Mouse (Mus musculus): ENCODE results near the gene Amz1. TPM values are rescaled to one million over a fixed set of nuclear protein-coding genes. Genes with fewer than 3 reads are reported as not detected.

The Amz1 gene
- polyA plus RNA-seq, 1 experiment from 2014 or later = 0.76 TPM

- peak within 1 kb of the TSS; percentile 60 for H3K4me3 ChIP-seq (ENCODE audit: low read depth, low read length)
- WGBS = under 1% methylated on average over 69 of the region's 69 CpGs
These were observed 19.3 kb upstream of the Amz1 start, which contains the start of gene Brat1 for GRCm38 (mm10) chr5:140704378-140705251. TSS of gene Brat1 (plus strand) at chr5:140705011.

GRCm38 (mm10) chr5:140705501-140706171 lies 18.3 kb upstream of the Amz1 start:
- Histone ChIP-seq H3K9me3 (replicated peaks; ENCODE audit: control insufficient read depth, low read length) (no peaks in the 10 kb centered on the region), H3K9ac (replicated peaks; ENCODE audit: low read length) (peak overlapping the region; percentile 73), H3K27ac (replicated peaks; ENCODE audit: low read depth, low read length) (no peak overlapping the region), H3K36me3 (replicated peaks; ENCODE audit: control insufficient read depth, insufficient read depth, low read depth, low read length) (peaks cover 3% of the 10 kb centered on the region; the same call in 1 of the 2 replicates), H3K4me2 (ENCODE audit: low read depth, low read length) (peak overlapping the region; percentile 71), H3K4me3 (ENCODE audit: low read depth, low read length) (peak overlapping the region; percentile 60), H3K4me1 (ENCODE audit: control insufficient read depth, insufficient read depth, low read length) (0 out of 2 replicates have a peak, but pooled peaks cover 3% of the 10 kb centered on the region), H3K27me3 (ENCODE audit: control insufficient read depth, insufficient read depth, low read length) (no peaks in the 10 kb centered on the region)
- ATAC-seq (replicated peaks; ENCODE audit: insufficient number of reproducible peaks, low FRiP score, low TSS enrichment, low read depth) (no peak), DNase-seq (ENCODE audit: low spot score) (no peak)
- 55% methylated on average over 7 of the region's 7 CpGs for WGBS

More at GRCm38 (mm10) chr5:140704378-140705251, 19.3 kb upstream of the Amz1 start, which contains the start of gene Brat1:
- Histone ChIP-seq H3K4me1 (ENCODE audit: control insufficient read depth, insufficient read depth, low read length) (0 out of 2 replicates have a peak, but pooled peaks cover 3% of the 10 kb centered on the region), H3K9ac (replicated peaks; ENCODE audit: low read length) (peak within 1 kb of the TSS; percentile 73), H3K36me3 (replicated peaks; ENCODE audit: control insufficient read depth, insufficient read depth, low read depth, low read length) (no peaks in the 10 kb centered on the region), H3K4me2 (ENCODE audit: low read depth, low read length) (peak within 1 kb of the TSS; percentile 71), H3K27ac (replicated peaks; ENCODE audit: low read depth, low read length) (peak within 1 kb of the TSS; percentile 80), H3K27me3 (ENCODE audit: control insufficient read depth, insufficient read depth, low read length) (no peaks in the 10 kb centered on the region), H3K9me3 (replicated peaks; ENCODE audit: control insufficient read depth, low read length) (no peaks in the 10 kb centered on the region)
- ATAC-seq (replicated peaks; ENCODE audit: insufficient number of reproducible peaks, low FRiP score, low TSS enrichment, low read depth) (peak; percentile 85), DNase-seq (ENCODE audit: low spot score) (peak; percentile 100)

GRCm38 (mm10) chr5:140710315-140710714 lies 13.6 kb upstream of the Amz1 start:
- no peaks in the 10 kb centered on the region for H3K27me3 ChIP-seq (ENCODE audit: control insufficient read depth, insufficient read depth, low read length)
- H3K9me3 ChIP-seq (replicated peaks; ENCODE audit: control insufficient read depth, low read length) = no peaks in the 10 kb centered on the region
- peaks cover 10% of the 10 kb centered on the region for H3K36me3 ChIP-seq (replicated peaks; ENCODE audit: control insufficient read depth, insufficient read depth, low read depth, low read length)
- H3K9ac ChIP-seq (replicated peaks; ENCODE audit: low read length) = no peak overlapping the region
- no peak overlapping the region for H3K4me2 ChIP-seq (ENCODE audit: low read depth, low read length)
- H3K4me3 ChIP-seq (ENCODE audit: low read depth, low read length) = no peak overlapping the region
- H3K27ac ChIP-seq (replicated peaks; ENCODE audit: low read depth, low read length) = no peak overlapping the region
- DNase-seq (ENCODE audit: low spot score) (no peak), ATAC-seq (replicated peaks; ENCODE audit: insufficient number of reproducible peaks, low FRiP score, low TSS enrichment, low read depth) (no peak)
- WGBS = 95% methylated on average over 6 of the region's 6 CpGs
- H3K4me1 ChIP-seq (ENCODE audit: control insufficient read depth, insufficient read depth, low read length) = no peaks in the 10 kb centered on the region

- ATAC-seq (replicated peaks; ENCODE audit: insufficient number of reproducible peaks, low FRiP score, low TSS enrichment, low read depth) (no peak), DNase-seq (ENCODE audit: low spot score) (no peak)
- no peaks in the 10 kb centered on the region for H3K9me3 ChIP-seq (replicated peaks; ENCODE audit: control insufficient read depth, low read length)
- H3K4me1 ChIP-seq (ENCODE audit: control insufficient read depth, insufficient read depth, low read length) = no peaks in the 10 kb centered on the region
- H3K27ac ChIP-seq (replicated peaks; ENCODE audit: low read depth, low read length) = no peak overlapping the region
- no peak overlapping the region for H3K4me3 ChIP-seq (ENCODE audit: low read depth, low read length)
- H3K4me2 ChIP-seq (ENCODE audit: low read depth, low read length) = no peak overlapping the region
- H3K9ac ChIP-seq (replicated peaks; ENCODE audit: low read length) = no peak overlapping the region
- WGBS = 83% methylated on average over 5 of the region's 5 CpGs
- H3K27me3 ChIP-seq (ENCODE audit: control insufficient read depth, insufficient read depth, low read length) = no peaks in the 10 kb centered on the region
- H3K36me3 ChIP-seq (replicated peaks; ENCODE audit: control insufficient read depth, insufficient read depth, low read depth, low read length) = peaks cover 10% of the 10 kb centered on the region
These were observed 12.9 kb upstream of the Amz1 start for GRCm38 (mm10) chr5:140711040-140711439.

- no peaks in the 10 kb centered on the region for H3K4me1 ChIP-seq (ENCODE audit: control insufficient read depth, insufficient read depth, low read length)
- WGBS = 82% methylated on average over 7 of the region's 7 CpGs
- no peak overlapping the region for H3K4me2 ChIP-seq (ENCODE audit: low read depth, low read length)
- no peaks in the 10 kb centered on the region for H3K9me3 ChIP-seq (replicated peaks; ENCODE audit: control insufficient read depth, low read length)
- no peak overlapping the region for H3K4me3 ChIP-seq (ENCODE audit: low read depth, low read length)
- DNase-seq (ENCODE audit: low spot score) (no peak), ATAC-seq (replicated peaks; ENCODE audit: insufficient number of reproducible peaks, low FRiP score, low TSS enrichment, low read depth) (no peak)
- no peak overlapping the region for H3K9ac ChIP-seq (replicated peaks; ENCODE audit: low read length)
- H3K27me3 ChIP-seq (ENCODE audit: control insufficient read depth, insufficient read depth, low read length) = no peaks in the 10 kb centered on the region
- no peak overlapping the region for H3K27ac ChIP-seq (replicated peaks; ENCODE audit: low read depth, low read length)
- no peaks in the 10 kb centered on the region; the same call in 1 of the 2 replicates for H3K36me3 ChIP-seq (replicated peaks; ENCODE audit: control insufficient read depth, insufficient read depth, low read depth, low read length)
These were observed 3.2 kb upstream of the Amz1 start for GRCm38 (mm10) chr5:140720773-140721172.

- WGBS = 73% methylated on average over 3 of the region's 3 CpGs
- no peak overlapping the region for H3K9ac ChIP-seq (replicated peaks; ENCODE audit: low read length)
- H3K4me1 ChIP-seq (ENCODE audit: control insufficient read depth, insufficient read depth, low read length) = no peaks in the 10 kb centered on the region
- no peaks in the 10 kb centered on the region for H3K27me3 ChIP-seq (ENCODE audit: control insufficient read depth, insufficient read depth, low read length)
- H3K36me3 ChIP-seq (replicated peaks; ENCODE audit: control insufficient read depth, insufficient read depth, low read depth, low read length) = no peaks in the 10 kb centered on the region; the same call in 1 of the 2 replicates
- no peaks in the 10 kb centered on the region for H3K9me3 ChIP-seq (replicated peaks; ENCODE audit: control insufficient read depth, low read length)
- H3K27ac ChIP-seq (replicated peaks; ENCODE audit: low read depth, low read length) = no peak overlapping the region
- no peak overlapping the region for H3K4me2 ChIP-seq (ENCODE audit: low read depth, low read length)
- no peak for DNase-seq (ENCODE audit: low spot score)
- H3K4me3 ChIP-seq (ENCODE audit: low read depth, low read length) = no peak overlapping the region
- ATAC-seq (replicated peaks; ENCODE audit: insufficient number of reproducible peaks, low FRiP score, low TSS enrichment, low read depth) = no peak
These were observed 1.8 kb upstream of the Amz1 start for GRCm38 (mm10) chr5:140722121-140722520.

- Histone ChIP-seq H3K4me1 (ENCODE audit: control insufficient read depth, insufficient read depth, low read length) (no peaks in the 10 kb centered on the region), H3K27ac (replicated peaks; ENCODE audit: low read depth, low read length) (no peak overlapping the region)
- ATAC-seq (replicated peaks; ENCODE audit: insufficient number of reproducible peaks, low FRiP score, low TSS enrichment, low read depth) = 0 out of 2 replicates have a peak, but pooled peaks have one; percentile 10
These were observed 2.3 kb downstream of the Amz1 start for GRCm38 (mm10) chr5:140726062-140726839.

More at GRCm38 (mm10) chr5:140726062-140726839, 2.3 kb downstream of the Amz1 start:
- Histone ChIP-seq H3K9ac (replicated peaks; ENCODE audit: low read length) (no peak overlapping the region), H3K4me3 (ENCODE audit: low read depth, low read length) (no peak overlapping the region), H3K9me3 (replicated peaks; ENCODE audit: control insufficient read depth, low read length) (no peaks in the 10 kb centered on the region), H3K27me3 (ENCODE audit: control insufficient read depth, insufficient read depth, low read length) (no peaks in the 10 kb centered on the region), H3K4me2 (ENCODE audit: low read depth, low read length) (no peak overlapping the region), H3K36me3 (replicated peaks; ENCODE audit: control insufficient read depth, insufficient read depth, low read depth, low read length) (no peaks in the 10 kb centered on the region)
- DNase-seq (ENCODE audit: low spot score) = no peak
- 76% methylated on average over 7 of the region's 7 CpGs for WGBS
